Mouse (Mus musculus) midbrain, embryonic 10.5 days (tissue): ENCODE measurements around the gene Lypd6b. TPM values are rescaled to one million over a fixed set of nuclear protein-coding genes. Genes with fewer than 3 reads are reported as not detected.
A peak's percentile ranks its signal among the peaks of the same experiment; 100 is the strongest.

Experiments
- DNase-seq: peaks from one replicate; pipeline ENCODE4 v3.0.0-alpha.2; 2017; ENCODE audit warnings: low spot score
- H3K27ac ChIP-seq: fragments of 300-500 bp; sonication (generic); replicated peaks from 2 replicates; pipeline ENCODE4 v1.5.1; 2016; ENCODE audit warnings: mild to moderate bottlenecking
- H3K27me3 ChIP-seq: fragments of 300-500 bp; sonication (generic); 2 replicates; pipeline ENCODE4 v1.6.1; 2016; ENCODE audit warnings: low read depth, mild to moderate bottlenecking; ENCODE audit not compliant: poor library complexity, severe bottlenecking
- H3K36me3 ChIP-seq: fragments of 300-500 bp; sonication (generic); 2 replicates; pipeline ENCODE4 v1.6.1; 2016; ENCODE audit warnings: mild to moderate bottlenecking, moderate library complexity
- H3K4me1 ChIP-seq: fragments of 300-500 bp; sonication (generic); 2 replicates; pipeline ENCODE4 v1.6.1; 2016
- H3K4me3 ChIP-seq: fragments of 300-500 bp; sonication (generic); 2 replicates; pipeline ENCODE4 v1.5.1; 2016; ENCODE audit warnings: mild to moderate bottlenecking, moderate library complexity
- H3K9me3 ChIP-seq: fragments of 300-500 bp; sonication (generic); replicated peaks from 2 replicates; pipeline ENCODE4 v1.6.1; 2016; ENCODE audit warnings: mild to moderate bottlenecking
- WGBS: fragments of 180-500 bp; shearing (Covaris S2); methylation state at CpG from one replicate; pipeline ENCODE4 v1.1.7; 2016; 5-methylcytosine and 5-hydroxymethylcytosine counted together
- polyA plus RNA-seq: library from polyadenylated mRNA; unstranded; fragments of >200 nt; fragmentation: Nextera tagmentation; extraction: Ambion mirVana; gene quantifications from 2 replicates; pipeline ENCODE4 v1.2.1, GENCODE M21; 2016

The Lypd6b gene
- polyA plus RNA-seq, 1 experiment from 2014 or later = 0.93 TPM

DNA sequence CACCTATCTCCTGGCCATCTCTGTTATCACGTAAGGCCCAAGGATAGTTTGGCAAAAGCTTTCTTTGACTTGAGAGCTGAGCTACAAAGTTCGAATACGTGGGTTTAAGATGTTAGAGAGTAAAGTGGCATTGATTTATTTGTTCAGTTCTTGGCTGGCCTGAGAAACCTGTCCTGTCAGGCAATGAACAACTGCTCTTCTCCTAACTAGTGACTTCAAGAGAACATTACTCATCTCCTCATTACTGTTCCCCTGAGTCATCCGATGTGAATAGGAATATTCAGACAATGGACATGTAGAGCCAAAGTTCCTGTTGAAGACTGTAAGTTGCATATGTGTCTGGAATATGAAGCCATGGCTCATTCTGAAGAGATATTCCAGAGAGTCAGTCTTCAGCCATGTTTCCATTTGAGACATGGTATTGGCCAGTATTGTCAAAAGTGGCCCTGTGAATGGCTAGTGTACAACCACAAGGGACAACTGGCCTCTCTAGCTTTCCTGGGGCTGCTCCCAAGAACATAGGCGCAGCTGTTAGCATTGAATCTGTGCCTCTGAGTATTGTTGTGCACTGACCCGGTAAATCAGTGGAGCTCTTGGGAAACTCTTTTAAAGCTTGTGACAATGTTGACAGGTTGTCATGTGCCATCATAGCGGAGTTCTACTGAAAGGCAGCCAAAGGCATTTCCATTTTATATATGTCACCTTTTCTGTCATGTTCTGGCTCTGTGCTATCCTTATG is 124.0 kb downstream of the Lypd6b start:
- 69% methylated on average over 7 of the region's 7 CpGs for WGBS
- DNase-seq = peak; percentile 23
- H3K27ac ChIP-seq = peak overlapping the region; percentile 42; the same call in 1 of the 2 replicates
- peaks cover 38% of the 10 kb centered on the region for H3K4me1 ChIP-seq
- H3K9me3 ChIP-seq = no peaks in the 10 kb centered on the region
- peaks cover 6% of the 10 kb centered on the region; the same call in 1 of the 2 replicates for H3K27me3 ChIP-seq
- H3K4me3 ChIP-seq = no peak overlapping the region
- no peaks in the 10 kb centered on the region for H3K36me3 ChIP-seq

DNA sequence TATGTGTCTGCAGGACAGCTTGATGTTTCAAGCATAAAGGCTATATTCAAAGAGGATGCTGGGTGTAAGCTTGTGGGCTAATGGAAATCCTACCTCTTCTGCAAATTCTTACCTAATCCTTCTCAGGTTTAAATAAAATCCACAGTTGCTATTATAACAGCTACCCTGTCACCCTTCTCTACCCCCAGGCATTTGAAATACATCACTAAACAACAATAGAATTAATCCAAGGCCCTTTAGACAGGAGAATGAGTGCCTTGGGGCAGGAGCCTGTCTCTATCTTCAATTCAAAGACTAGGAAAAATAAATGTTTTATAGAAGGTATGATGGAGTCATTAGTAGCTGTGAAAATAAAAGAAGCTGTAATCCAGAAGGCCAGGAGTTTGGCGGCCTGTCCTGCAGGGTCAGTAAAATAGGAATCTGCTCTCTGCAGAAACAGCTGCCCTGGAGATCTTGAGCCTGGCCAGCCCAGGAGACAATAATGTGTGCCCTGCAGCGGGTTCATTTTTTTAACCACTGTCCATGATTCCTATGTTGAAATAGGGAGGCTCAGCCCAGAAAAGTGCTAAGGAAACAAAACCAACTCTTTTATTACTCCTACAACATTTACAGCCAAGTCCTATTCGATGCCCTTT is 124.9 kb downstream of the Lypd6b start:
- peaks cover 41% of the 10 kb centered on the region for H3K4me1 ChIP-seq
- H3K36me3 ChIP-seq = no peaks in the 10 kb centered on the region
- no peaks in the 10 kb centered on the region for H3K9me3 ChIP-seq
- peaks cover 6% of the 10 kb centered on the region; the same call in 1 of the 2 replicates for H3K27me3 ChIP-seq
- no peak overlapping the region for H3K27ac ChIP-seq
- H3K4me3 ChIP-seq = no peak overlapping the region
- DNase-seq = no peak
- WGBS = 59% methylated on average over 3 of the region's 3 CpGs

DNA sequence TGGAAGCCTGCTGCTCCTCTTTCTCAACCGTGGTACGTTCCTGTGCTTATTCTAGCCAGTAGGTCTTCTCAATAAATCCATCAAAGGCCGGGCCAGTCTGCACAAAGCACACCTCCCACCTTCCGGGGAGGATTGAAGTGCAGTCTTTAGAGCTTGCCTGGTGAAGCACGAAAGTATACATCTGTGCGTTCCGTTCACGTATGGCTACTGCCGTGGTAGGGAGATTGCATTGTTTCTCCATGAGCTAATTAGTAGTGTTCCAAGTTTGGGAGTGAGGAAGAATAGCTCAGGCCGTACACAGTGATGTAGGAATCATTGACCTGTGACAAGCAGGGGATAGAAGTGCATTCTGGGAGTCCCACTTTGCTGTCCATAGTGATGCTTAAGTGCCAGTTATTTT is 130.0 kb downstream of the Lypd6b start:
- Histone ChIP-seq H3K27me3 (no peaks in the 10 kb centered on the region; the same call in 1 of the 2 replicates), H3K36me3 (no peaks in the 10 kb centered on the region), H3K4me3 (no peak overlapping the region), H3K27ac (no peak overlapping the region), H3K4me1 (peaks cover 23% of the 10 kb centered on the region), H3K9me3 (no peaks in the 10 kb centered on the region)
- 30% methylated on average over 10 of the region's 10 CpGs for WGBS
- DNase-seq = no peak

DNA sequence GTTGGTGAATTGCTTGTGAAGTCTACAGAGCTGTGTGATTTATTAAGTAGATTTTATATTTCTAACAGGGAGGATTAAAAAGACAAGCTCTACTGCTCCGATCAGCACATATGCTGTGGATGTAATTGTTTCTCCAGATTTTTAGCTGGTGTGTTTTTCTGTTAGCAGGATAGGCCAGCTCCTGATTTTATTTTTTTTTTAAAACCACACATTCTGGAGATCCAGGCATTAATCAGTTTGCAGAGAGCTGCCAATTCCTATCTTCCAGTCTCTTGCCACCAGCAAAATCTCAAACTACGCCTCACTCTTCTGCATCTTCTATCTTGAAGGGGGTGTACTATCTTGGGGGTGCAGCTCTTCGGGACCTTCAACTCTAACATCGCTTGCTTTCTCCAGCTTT is 130.6 kb downstream of the Lypd6b start:
- DNase-seq = no peak
- H3K27me3 ChIP-seq = no peaks in the 10 kb centered on the region; the same call in 1 of the 2 replicates
- 76% methylated on average over 4 of the region's 4 CpGs for WGBS

DNA sequence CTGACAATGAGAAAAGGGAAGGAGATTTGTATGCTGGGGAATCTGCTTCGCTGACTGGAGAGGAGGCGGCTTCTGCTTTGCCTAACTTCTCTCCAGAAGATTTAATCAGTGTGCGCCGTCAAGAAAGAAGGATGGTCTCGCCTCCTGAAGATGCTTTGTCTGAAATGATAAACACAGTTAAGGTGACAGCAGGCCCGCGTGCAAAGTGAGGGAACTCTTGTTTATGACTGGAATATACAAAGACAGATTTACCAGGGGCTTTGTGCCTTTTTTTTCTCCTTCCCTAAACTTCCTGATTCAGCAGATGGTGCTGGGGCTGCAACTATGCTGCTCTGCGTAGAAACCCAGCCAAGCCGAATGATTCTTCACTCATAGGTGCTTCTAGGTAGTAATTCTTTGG is 131.2 kb downstream of the Lypd6b start:
- Histone ChIP-seq H3K4me1 (peaks cover 33% of the 10 kb centered on the region), H3K36me3 (no peaks in the 10 kb centered on the region), H3K27me3 (no peaks in the 10 kb centered on the region; the same call in 1 of the 2 replicates), H3K9me3 (no peaks in the 10 kb centered on the region), H3K4me3 (no peak overlapping the region), H3K27ac (no peak overlapping the region)
- no peak for DNase-seq
- 42% methylated on average over 9 of the region's 9 CpGs for WGBS

More for the DNA sequence above, 130.6 kb downstream of the Lypd6b start:
- Histone ChIP-seq H3K27ac (no peak overlapping the region), H3K9me3 (no peaks in the 10 kb centered on the region), H3K4me1 (peaks cover 27% of the 10 kb centered on the region), H3K4me3 (no peak overlapping the region), H3K36me3 (no peaks in the 10 kb centered on the region)

DNA sequence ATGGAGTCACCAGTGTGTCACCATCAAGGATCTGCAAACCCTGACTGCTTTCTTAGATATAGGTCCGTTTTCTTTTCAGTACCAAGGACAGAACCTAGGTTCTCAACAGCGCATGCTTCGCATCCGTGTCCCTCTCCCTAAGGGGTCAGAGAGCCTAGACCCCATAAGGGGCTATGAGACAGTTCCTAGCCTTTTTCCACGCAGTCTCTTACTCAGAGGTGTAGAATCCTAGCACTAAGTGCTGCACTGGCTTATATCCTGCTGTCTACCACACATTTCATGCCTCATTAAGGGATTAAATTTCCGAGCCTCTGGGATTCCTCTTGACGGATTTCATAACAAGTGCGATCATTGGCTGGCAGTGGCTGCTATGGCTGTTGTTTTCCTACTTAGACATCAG is 134.5 kb downstream of the Lypd6b start:
- Histone ChIP-seq H3K27ac (no peak overlapping the region), H3K4me3 (no peak overlapping the region), H3K36me3 (no peaks in the 10 kb centered on the region), H3K27me3 (no peaks in the 10 kb centered on the region), H3K4me1 (peaks cover 33% of the 10 kb centered on the region), H3K9me3 (no peaks in the 10 kb centered on the region)
- WGBS = 66% methylated on average over 8 of the region's 8 CpGs
- DNase-seq = no peak

DNA sequence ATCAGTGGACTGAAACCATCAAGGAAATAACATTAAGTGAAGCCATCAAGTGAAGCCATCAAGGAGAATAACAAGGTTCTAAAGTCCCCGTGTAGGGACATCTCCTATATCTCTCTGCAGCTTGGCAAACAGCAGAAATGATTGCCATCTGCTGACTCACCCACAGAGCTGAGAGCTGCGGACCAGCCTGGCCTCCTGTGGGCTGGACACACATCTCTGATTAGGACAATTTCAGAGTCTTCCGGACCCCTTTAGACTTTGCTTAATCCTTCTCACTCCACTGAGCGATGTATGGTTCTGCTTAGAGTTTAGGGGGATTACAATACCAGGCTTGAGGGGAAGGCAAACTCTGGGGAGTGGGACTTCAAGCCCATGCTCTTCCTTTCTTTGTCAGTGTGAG is 135.3 kb downstream of the Lypd6b start:
- WGBS = 35% methylated on average over 4 of the region's 4 CpGs
- H3K36me3 ChIP-seq = no peaks in the 10 kb centered on the region

DNA sequence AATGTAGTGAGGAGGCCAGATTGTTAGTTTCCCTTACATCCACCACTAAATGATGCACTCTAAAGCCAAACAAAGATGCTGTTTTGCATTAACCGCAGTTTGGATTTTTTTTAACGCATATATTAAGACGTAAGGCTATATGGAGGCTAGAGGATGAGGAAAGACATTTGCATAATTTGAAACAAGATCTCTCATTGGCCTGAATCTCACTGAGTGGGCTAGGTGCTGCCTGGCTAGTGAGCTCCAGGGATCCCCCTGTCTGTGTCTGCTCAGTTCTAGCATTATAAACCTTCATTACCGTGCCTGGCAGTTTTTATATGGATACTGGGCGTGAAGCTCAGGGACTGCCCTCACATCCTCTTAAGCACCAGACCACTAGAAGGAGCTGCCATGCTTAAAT is 138.7 kb downstream of the Lypd6b start:
- no peaks in the 10 kb centered on the region for H3K27me3 ChIP-seq
- H3K4me3 ChIP-seq = no peak overlapping the region
- no peak overlapping the region for H3K27ac ChIP-seq
- no peaks in the 10 kb centered on the region for H3K9me3 ChIP-seq
- 82% methylated on average over 5 of the region's 5 CpGs for WGBS
- no peak for DNase-seq
- H3K4me1 ChIP-seq = peaks cover 15% of the 10 kb centered on the region
- no peaks in the 10 kb centered on the region for H3K36me3 ChIP-seq

More for the DNA sequence above, 135.3 kb downstream of the Lypd6b start:
- no peak overlapping the region for H3K4me3 ChIP-seq
- 0 out of 2 replicates have a peak overlapping the region, but pooled peaks have one; percentile 42 for H3K27ac ChIP-seq
- H3K9me3 ChIP-seq = no peaks in the 10 kb centered on the region
- H3K4me1 ChIP-seq = peaks cover 25% of the 10 kb centered on the region
- DNase-seq = no peak
- no peaks in the 10 kb centered on the region for H3K27me3 ChIP-seq

DNA sequence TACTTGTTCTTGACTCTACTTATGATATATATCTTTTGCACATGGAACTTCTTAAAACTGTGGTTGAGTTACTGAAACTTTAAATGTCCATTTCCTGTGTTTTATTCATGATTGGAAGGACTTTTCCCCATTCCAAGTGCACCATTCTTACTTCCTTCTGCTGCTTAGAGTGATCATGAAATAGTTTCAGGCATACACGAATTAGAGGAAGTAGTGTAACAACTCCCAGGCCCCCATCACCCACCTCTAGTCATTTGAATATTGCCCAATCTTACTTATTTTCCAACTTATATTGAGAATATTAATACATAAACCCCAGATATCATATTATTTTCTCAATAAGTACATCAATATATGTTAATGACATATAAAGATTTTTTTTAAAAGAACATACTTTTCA is 139.9 kb downstream of the Lypd6b start:
- WGBS = 82% methylated on average over 1 of the region's 1 CpGs

DNA sequence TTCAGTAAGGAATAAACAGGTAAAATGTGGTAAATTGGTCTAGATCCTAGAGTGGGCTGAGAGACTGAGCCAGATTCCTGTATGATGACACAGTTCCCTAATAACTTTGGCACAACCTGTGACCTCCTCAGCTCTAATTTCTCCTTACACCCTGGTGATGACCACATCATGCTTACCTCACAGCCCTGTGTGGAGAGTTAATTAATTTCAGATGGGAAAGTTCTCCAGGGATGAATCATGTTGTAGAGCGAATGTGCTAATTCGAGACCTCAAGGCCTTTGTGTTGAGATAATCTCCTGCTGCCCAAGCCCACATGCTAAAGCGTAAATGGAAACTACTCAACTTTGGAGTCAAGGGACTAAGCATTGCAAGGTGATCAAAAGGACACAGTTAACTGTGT is 142.4 kb downstream of the Lypd6b start:
- Histone ChIP-seq H3K27ac (no peak overlapping the region), H3K4me3 (no peak overlapping the region), H3K27me3 (no peaks in the 10 kb centered on the region), H3K4me1 (no peaks in the 10 kb centered on the region), H3K36me3 (no peaks in the 10 kb centered on the region), H3K9me3 (no peaks in the 10 kb centered on the region)
- WGBS = 79% methylated on average over 3 of the region's 3 CpGs
- no peak for DNase-seq

More for the DNA sequence above, 139.9 kb downstream of the Lypd6b start:
- DNase-seq = no peak
- peaks cover 12% of the 10 kb centered on the region for H3K4me1 ChIP-seq
- H3K4me3 ChIP-seq = no peak overlapping the region
- H3K27ac ChIP-seq = no peak overlapping the region
- no peaks in the 10 kb centered on the region for H3K27me3 ChIP-seq
- no peaks in the 10 kb centered on the region for H3K36me3 ChIP-seq
- no peaks in the 10 kb centered on the region for H3K9me3 ChIP-seq

DNA sequence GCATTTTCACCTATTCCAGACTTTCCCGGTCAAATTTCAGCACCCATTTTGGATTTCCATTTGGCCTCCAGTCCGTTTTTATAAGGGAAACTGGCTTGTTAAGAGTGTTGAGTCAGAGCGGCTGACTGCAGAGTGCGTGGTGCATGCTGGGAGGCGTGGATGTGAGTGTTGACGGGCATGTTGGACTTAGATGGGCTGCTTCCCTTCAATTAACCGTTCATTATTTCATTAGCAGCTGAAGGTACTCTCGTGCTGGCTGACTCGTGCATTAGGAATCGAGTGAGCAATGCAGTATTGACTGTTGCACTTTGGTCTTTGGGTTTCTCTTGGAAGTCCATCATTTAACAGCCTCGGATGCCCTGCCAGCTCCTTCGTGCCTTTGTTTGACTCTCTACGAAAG is 150.1 kb downstream of the Lypd6b start:
- no peaks in the 10 kb centered on the region for H3K4me1 ChIP-seq
- no peak overlapping the region for H3K4me3 ChIP-seq
- DNase-seq = no peak
- WGBS = 91% methylated on average over 13 of the region's 13 CpGs
- no peaks in the 10 kb centered on the region for H3K9me3 ChIP-seq
- H3K27me3 ChIP-seq = no peaks in the 10 kb centered on the region
- no peaks in the 10 kb centered on the region for H3K36me3 ChIP-seq
- no peak overlapping the region for H3K27ac ChIP-seq

DNA sequence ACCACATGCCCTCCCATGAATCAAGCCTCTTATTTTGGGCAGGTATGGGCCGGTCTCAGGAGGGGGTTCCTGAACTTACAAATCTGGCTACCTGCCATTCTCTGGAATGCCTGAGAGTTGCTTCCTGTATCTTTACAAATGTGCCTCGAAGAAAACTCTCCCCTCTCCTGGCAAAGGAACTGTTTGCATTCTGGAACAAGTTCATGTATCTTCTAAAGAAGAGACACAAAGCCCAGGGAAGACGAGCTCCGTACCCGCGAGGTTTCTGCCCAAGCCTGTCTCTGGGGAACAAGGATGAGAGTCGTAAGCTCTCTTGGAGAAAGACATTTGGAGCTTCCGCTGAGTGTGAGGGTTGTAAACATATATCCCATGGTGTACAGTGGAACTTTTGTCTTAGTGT is 150.8 kb downstream of the Lypd6b start:
- H3K9me3 ChIP-seq = no peaks in the 10 kb centered on the region
- no peaks in the 10 kb centered on the region for H3K36me3 ChIP-seq
- H3K4me1 ChIP-seq = no peaks in the 10 kb centered on the region
- DNase-seq = no peak
- H3K27me3 ChIP-seq = no peaks in the 10 kb centered on the region
- 91% methylated on average over 8 of the region's 8 CpGs for whole genome bisulfite sequencing
- H3K4me3 ChIP-seq = no peak overlapping the region
- H3K27ac ChIP-seq = no peak overlapping the region

DNA sequence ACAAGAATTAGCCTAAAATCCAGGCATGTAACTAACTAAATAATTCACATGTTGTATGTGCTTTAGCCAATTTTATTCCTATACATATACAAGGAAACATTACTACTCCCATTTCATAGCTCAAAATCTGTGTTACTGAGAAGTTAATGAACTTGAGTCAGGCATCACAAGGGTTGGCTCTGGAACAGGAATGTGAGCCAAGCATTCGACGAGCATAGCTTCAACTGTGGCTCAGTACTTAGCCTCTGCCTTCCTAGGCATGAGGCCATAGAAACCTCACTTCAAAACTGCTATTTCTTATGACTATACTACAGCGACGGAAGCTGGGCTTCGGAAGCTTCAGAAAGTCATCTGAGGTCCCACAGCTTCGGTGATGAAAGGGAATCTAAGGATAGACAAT is 152.9 kb downstream of the Lypd6b start:
- no peak for DNase-seq
- Histone ChIP-seq H3K36me3 (no peaks in the 10 kb centered on the region), H3K4me1 (no peaks in the 10 kb centered on the region), H3K9me3 (no peaks in the 10 kb centered on the region), H3K27ac (no peak overlapping the region), H3K27me3 (no peaks in the 10 kb centered on the region), H3K4me3 (no peak overlapping the region)
- 90% methylated on average over 6 of the region's 6 CpGs for WGBS
